In the genomic region with DNA sequence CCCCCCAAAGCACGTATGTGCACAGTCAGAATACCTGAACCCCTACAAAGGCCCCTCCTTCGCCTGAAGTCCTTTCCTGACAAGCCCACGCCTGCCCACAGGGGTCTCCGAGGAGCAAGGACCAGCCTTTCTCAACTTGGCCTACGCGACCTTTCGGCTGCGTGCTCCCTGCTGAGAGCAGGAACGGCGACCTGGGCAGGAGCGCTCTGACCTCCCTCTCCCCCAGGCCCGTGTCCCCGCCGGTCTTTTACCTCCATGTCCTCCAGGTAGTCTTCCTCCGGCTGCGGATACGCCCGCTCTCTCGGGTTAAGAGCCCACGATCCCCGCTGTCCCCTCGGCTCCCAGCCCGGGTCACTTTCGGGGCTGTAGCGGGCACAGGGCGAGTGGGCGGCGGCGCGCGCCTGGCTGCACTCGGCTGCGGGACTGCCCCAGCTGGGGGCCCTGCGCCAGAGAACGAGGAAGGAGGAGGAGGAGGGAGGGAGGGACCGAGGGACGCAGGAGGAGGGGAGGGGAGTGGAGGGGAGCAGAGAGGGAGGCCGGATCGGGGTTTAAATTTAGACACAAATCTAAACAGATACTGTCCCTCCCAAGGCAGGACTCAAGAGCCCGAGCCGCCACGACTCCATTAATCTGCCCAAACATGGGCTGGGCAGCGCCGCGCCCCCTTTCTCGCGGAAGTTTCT, we compare ENCODE assay signal across 8 mouse cellular contexts. TPM values are rescaled to one million over a fixed set of nuclear protein-coding genes. Genes with fewer than 3 reads are reported as not detected.
DNase-seq lines count a peak whose midpoint lies in the region; ATAC-seq and TF ChIP-seq lines count a peak whose summit lies in the region.

No protein-coding gene starts in this region.

- H3K9ac ChIP-seq in embryonic facial prominence, embryonic 14.5 days (ENCODE audit: low read depth, low read length): peak overlapping the region; percentile 69
- peak overlapping the region; percentile 92 for H3K9ac ChIP-seq in heart, embryonic 16.5 days (ENCODE audit: low read length)

- TF ChIP-seq POLR2A in spleen, adult 2 months (IDR thresholded peaks at IDR 0.05; ENCODE audit: low read depth, low read length): no peak; the same call in 1 of the 2 replicates

- H3K4me3 ChIP-seq in embryonic facial prominence, embryonic 14.5 days (ENCODE audit: low read depth, low read length): peak overlapping the region; percentile 61
- peak overlapping the region; percentile 75 for H3K4me3 ChIP-seq in heart, embryonic 16.5 days (ENCODE audit: low read length)
- H3K4me3 ChIP-seq in spleen, adult 2 months (ENCODE audit: extremely low read depth, insufficient read depth, insufficient read length): peak overlapping the region; percentile 94

- H3K9me3 ChIP-seq in embryonic facial prominence, embryonic 14.5 days (ENCODE audit: control insufficient read depth, low read length): no peaks in the 10 kb centered on the region
- no peaks in the 10 kb centered on the region for H3K9me3 ChIP-seq in heart, embryonic 16.5 days (replicated peaks; ENCODE audit: control insufficient read depth, low read length)

- peak overlapping the region; percentile 3; the same call in 1 of the 2 replicates for H3K27ac ChIP-seq in embryonic facial prominence, embryonic 14.5 days (replicated peaks; ENCODE audit: low read depth, low read length)
- peak overlapping the region; percentile 95 for H3K27ac ChIP-seq in heart, embryonic 16.5 days (ENCODE audit: low read length)
- peak overlapping the region; percentile 98 for H3K27ac ChIP-seq in spleen, adult 2 months (ENCODE audit: insufficient read depth, low read length)

- peak; percentile 21 for DNase-seq in right cerebral cortex, postnatal 4 days
- DNase-seq in right cerebral cortex, adult 18-20 months: no peak
- DNase-seq in embryonic facial prominence, embryonic 14.5 days (ENCODE audit: low spot score): peak; percentile 81
- DNase-seq in kidney, postnatal 14 days: peak; percentile 83
- peak in 1 of 2 experiments; percentile 82 for DNase-seq in spleen, adult 2 months (ENCODE audit: low read depth in 1 of 2, low spot score in 2 of 2)

- peak; percentile 80 for ATAC-seq in embryonic facial prominence, embryonic 14.5 days (ENCODE audit: low read depth)
- ATAC-seq in heart, embryonic 16.5 days (replicated peaks; ENCODE audit: extremely low read depth, insufficient read depth, low FRiP score): peak; percentile 83
- ATAC-seq in megakaryocyte, adult 5-6 weeks (ENCODE audit: poor library complexity, severe bottlenecking): peak; percentile 64
- ATAC-seq in inflammation-experienced regulatory T-cells, adult 6 months: no peak

- H3K27me3 ChIP-seq in embryonic facial prominence, embryonic 14.5 days (replicated peaks; ENCODE audit: control insufficient read depth, insufficient read depth, low read length): no peaks in the 10 kb centered on the region
- H3K27me3 ChIP-seq in heart, embryonic 16.5 days (ENCODE audit: control insufficient read depth, insufficient read depth, low read length): no peaks in the 10 kb centered on the region
- H3K27me3 ChIP-seq in spleen, adult 2 months (ENCODE audit: control insufficient read depth, insufficient read depth, low read length): no peaks in the 10 kb centered on the region

- H3K36me3 ChIP-seq in embryonic facial prominence, embryonic 14.5 days (ENCODE audit: control insufficient read depth, insufficient read depth, low read length): no peaks in the 10 kb centered on the region
- no peaks in the 10 kb centered on the region for H3K36me3 ChIP-seq in heart, embryonic 16.5 days (ENCODE audit: control insufficient read depth, insufficient read depth)
- peaks cover 4% of the 10 kb centered on the region; the same call in 1 of the 2 replicates for H3K36me3 ChIP-seq in spleen, adult 2 months (ENCODE audit: control insufficient read depth, insufficient read depth, low read length)

- no peak for TF ChIP-seq CTCF in spleen, adult 2 months (IDR thresholded peaks at IDR 0.05; ENCODE audit: extremely low read depth, insufficient read depth, insufficient read length, insufficient replicate concordance)

- peaks cover 7% of the 10 kb centered on the region for H3K4me1 ChIP-seq in embryonic facial prominence, embryonic 14.5 days (ENCODE audit: control insufficient read depth, insufficient read depth, low read length)
- peaks cover 51% of the 10 kb centered on the region for H3K4me1 ChIP-seq in heart, embryonic 16.5 days (ENCODE audit: control insufficient read depth, insufficient read depth, low read length)
- H3K4me1 ChIP-seq in spleen, adult 2 months (ENCODE audit: control insufficient read depth, insufficient read depth, insufficient read length): peaks cover 33% of the 10 kb centered on the region; the same call in 1 of the 2 replicates

- WGBS in embryonic facial prominence, embryonic 14.5 days: under 1% methylated on average over 40 of the region's 47 CpGs
- WGBS in heart, embryonic 16.5 days: under 1% methylated on average over 47 of the region's 47 CpGs
- WGBS in spleen, adult 2 months: under 1% methylated on average over 47 of the region's 47 CpGs

- peak overlapping the region; percentile 72 for H3K4me2 ChIP-seq in embryonic facial prominence, embryonic 14.5 days (ENCODE audit: low read depth, low read length)
- peak overlapping the region; percentile 88 for H3K4me2 ChIP-seq in heart, embryonic 16.5 days (ENCODE audit: low read depth, low read length)

RNA-seq across cellular contexts. Expression of a gene that starts 1.8 kb away (rescaled TPM):
- polyA plus RNA-seq in embryonic facial prominence, embryonic 14.5 days (2014; fragmentation: Nextera tagmentation; extraction: Ambion mirVana): 11.1 and 14.9 TPM in 2 replicates
- polyA plus RNA-seq in heart, embryonic 16.5 days (2015; fragmentation: Nextera tagmentation; extraction: Ambion mirVana): 99.3 and 111 TPM in 2 replicates
- total RNA-seq in megakaryocyte, adult 5-6 weeks (2015): 82.1 and 88.8 TPM in 2 replicates
- 184 and 199 TPM in 2 replicates for total RNA-seq in megakaryocyte, adult 5-6 weeks (2017)
- 68.3 and 73.9 TPM in 2 replicates for polyA plus RNA-seq in spleen, adult 2 months (2012; rRNA removed)
- polyA plus RNA-seq in inflammation-experienced regulatory T-cells, adult 6 months (2017; shearing (Covaris generic)): 100 to 1,000 TPM in 2 of 3 experiments, 10 to 100 TPM in 1; 84.1 to 109 (median 101) TPM

RNA-seq across cellular contexts. Expression of a gene that starts 55.8 kb away (rescaled TPM):
- 77.1 and 81.0 TPM in 2 replicates for polyA plus RNA-seq in embryonic facial prominence, embryonic 14.5 days (2014; fragmentation: Nextera tagmentation; extraction: Ambion mirVana)
- polyA plus RNA-seq in heart, embryonic 16.5 days (2015; fragmentation: Nextera tagmentation; extraction: Ambion mirVana): 69.8 and 73.2 TPM in 2 replicates
- 263 and 307 TPM in 2 replicates for total RNA-seq in megakaryocyte, adult 5-6 weeks (2015)
- 140 and 147 TPM in 2 replicates for total RNA-seq in megakaryocyte, adult 5-6 weeks (2017)
- 89.4 and 101 TPM in 2 replicates for polyA plus RNA-seq in spleen, adult 2 months (2012; rRNA removed)
- polyA plus RNA-seq in inflammation-experienced regulatory T-cells, adult 6 months (2017; shearing (Covaris generic)): 10 to 100 TPM; 15.6 to 20.4 (median 17.6) TPM

Comparison
In these comparisons a context has a peak if more than half of its experiments do, and no peak if none do; other contexts are left out.
1. H3K27ac ChIP-seq: peak in every context shown above with its lines; median percentile 98 in spleen, adult 2 months; 95 in heart, embryonic 16.5 days; 3 in embryonic facial prominence, embryonic 14.5 days.